Mouse (Mus musculus): Measurements from ENCODE around the gene Defa21.
"Not testable (repeated sequence)": the region's sequence is repeated elsewhere in the genome, so short reads cannot be mapped to it uniquely, and the experiment has no call there.

Gene Defa21

GRCm38 (mm10) chr8:21025245-21025644, at the start of gene Defa21:
Gene Defa21, plus strand, starts transcription at chr8:21025545.
- DNase-seq (ENCODE audit: low read depth, low spot score), result not testable (repeated sequence)

GRCm38 (mm10) chr8:20979846-20980245, 45.5 kb upstream of the Defa21 start:
- DNase-seq (ENCODE audit: low read depth, low spot score), result no peak

- DNase-seq (ENCODE audit: low read depth, low spot score), result not testable (repeated sequence)
Observed at GRCm38 (mm10) chr8:20994042-20994441, 31.3 kb upstream of the Defa21 start.

- no peak for DNase-seq (ENCODE audit: low read depth, low spot score)
Observed at GRCm38 (mm10) chr8:20996776-20997175, 28.6 kb upstream of the Defa21 start.

- DNase-seq (ENCODE audit: low read depth, low spot score), result no peak
Observed at GRCm38 (mm10) chr8:20997291-20997690, 28.1 kb upstream of the Defa21 start.

- no peak for DNase-seq (ENCODE audit: low read depth, low spot score)
Observed at GRCm38 (mm10) chr8:21001171-21001570, 24.2 kb upstream of the Defa21 start.

- no peak for DNase-seq (ENCODE audit: low read depth, low spot score)
Observed at GRCm38 (mm10) chr8:21006801-21007200, 18.5 kb upstream of the Defa21 start.

- not testable (repeated sequence) for DNase-seq (ENCODE audit: low read depth, low spot score)
Observed at GRCm38 (mm10) chr8:21008578-21008977, 16.8 kb upstream of the Defa21 start.

GRCm38 (mm10) chr8:21010548-21010947, 14.8 kb upstream of the Defa21 start:
- DNase-seq (ENCODE audit: low read depth, low spot score), result not testable (repeated sequence)

GRCm38 (mm10) chr8:21054747-21055146, 29.4 kb downstream of the Defa21 start, which contains the start of gene Defa23:
Gene Defa23, plus strand, starts transcription at chr8:21055047.
- DNase-seq (ENCODE audit: low read depth, low spot score), result not testable (repeated sequence)

GRCm38 (mm10) chr8:21064738-21065137, 39.4 kb downstream of the Defa21 start, which contains the start of gene Defa35:
Gene Defa35, plus strand, starts transcription at chr8:21065038.
- DNase-seq (ENCODE audit: low read depth, low spot score), result not testable (repeated sequence)

Data from retina, adult 2 months (tissue).